Mouse (Mus musculus) telencephalon, adult 2 months (tissue): Measurements from ENCODE around the gene Zfp276.

Experiments
- DNase-seq: peaks from one replicate; pipeline ENCODE4 v3.0.0-alpha.2; 2011; ENCODE audit warnings: low read depth, low spot score

The Zfp276 gene

DNA sequence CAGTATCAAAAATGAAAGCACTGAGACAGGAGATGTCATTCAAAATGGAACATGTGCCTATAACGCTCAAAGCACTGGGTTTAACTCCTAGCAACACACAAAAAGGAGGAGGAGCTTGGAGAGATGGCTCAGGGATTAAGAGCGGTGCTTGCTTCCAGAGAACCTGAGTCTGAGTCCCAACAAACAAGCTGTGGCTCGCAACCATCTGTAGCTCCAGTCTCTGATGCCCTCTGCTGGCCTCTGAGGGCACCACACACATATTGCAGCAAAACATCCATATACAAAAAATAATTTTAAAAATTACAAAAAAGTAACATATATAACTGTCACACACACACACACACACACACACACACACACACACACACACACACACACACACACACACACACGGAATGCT lies 36.2 kb downstream of the Zfp276 start:
- no peak for DNase-seq

- no peak for DNase-seq
Observed at GRCm38 (mm10) chr8:123290679-123291078, 36.7 kb downstream of the Zfp276 start.

DNA sequence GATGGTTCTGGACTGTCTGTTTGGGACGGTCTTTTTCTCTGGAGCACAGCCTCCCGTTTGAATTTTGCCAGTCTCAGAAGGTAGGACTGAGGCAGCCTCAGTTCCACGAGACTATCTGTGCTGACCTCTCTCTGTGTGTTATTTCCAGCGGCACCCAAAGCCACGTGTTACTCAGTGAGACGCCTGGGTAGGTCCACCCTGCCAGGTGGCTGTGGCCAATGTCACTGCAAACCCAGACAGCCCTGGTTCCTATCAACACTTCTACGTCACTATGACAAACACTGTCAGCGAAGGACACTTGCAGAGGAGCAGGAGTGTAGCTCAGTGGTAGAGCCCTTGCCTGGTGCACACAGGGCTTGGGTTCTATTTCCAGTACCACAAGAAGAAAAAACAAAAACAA lies 37.7 kb downstream of the Zfp276 start:
- no peak for DNase-seq

DNA sequence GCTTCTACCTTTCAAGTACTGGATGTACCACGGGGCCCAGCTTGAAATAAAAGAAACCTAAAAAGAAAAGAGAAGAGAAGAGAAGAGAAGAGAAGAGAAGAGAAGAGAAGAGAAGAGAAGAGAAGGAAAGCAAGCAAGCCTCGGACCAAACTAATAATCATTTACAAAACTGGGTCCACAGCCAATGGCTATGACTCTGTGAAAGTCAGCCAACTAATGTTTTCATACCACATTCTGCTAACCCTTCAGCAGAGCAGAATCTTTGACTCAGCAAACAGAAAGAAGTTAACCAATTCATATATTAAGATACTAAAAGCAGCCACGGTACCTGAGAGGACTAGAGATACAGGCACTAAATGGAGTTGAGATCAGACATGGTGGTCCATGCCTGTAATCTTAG lies 38.3 kb downstream of the Zfp276 start:
- DNase-seq, result no peak

DNA sequence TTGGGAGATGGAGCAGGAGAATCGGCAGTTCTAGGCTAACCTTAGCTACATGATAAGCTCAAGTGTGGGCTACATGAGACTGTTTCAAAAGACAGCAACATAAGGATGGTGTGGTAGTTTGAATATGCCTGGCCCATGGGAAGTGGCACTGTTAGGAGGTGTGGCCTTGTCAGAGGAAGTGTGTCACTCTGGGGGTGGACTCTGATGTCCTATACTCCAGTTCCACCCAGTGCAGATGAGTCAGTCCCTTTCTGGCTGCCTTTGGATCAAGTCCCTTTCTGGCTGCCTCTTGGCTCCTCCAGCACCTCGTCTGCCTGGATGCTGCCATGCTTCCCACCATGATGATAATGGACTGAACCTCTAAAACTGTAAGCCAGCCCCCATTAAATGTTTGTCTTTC lies 38.8 kb downstream of the Zfp276 start:
- DNase-seq, result no peak

DNA sequence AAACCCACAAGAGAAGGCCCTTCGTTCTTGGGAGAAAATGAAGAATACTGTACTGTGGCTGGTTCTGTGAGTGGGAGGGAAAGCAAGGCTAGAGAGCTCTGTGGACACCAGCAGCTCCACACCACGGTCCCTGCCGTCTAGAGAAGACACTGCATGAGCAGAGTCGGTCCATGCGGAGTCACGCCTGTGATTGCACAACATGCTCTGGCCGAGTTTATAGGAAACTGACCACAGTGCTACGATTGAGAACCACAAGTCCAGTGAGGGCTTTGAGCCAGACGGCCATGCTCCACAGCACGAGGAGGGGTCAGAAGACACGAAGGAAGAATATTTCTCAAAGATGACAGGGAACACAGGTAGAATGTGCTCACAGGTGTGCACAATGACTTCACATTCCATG lies 44.3 kb downstream of the Zfp276 start:
- no peak for DNase-seq

- DNase-seq, result no peak
Observed at GRCm38 (mm10) chr8:123308738-123309137, 54.7 kb downstream of the Zfp276 start.

GRCm38 (mm10) chr8:123317781-123318466 lies 63.9 kb downstream of the Zfp276 start:
- no peak for DNase-seq

DNA sequence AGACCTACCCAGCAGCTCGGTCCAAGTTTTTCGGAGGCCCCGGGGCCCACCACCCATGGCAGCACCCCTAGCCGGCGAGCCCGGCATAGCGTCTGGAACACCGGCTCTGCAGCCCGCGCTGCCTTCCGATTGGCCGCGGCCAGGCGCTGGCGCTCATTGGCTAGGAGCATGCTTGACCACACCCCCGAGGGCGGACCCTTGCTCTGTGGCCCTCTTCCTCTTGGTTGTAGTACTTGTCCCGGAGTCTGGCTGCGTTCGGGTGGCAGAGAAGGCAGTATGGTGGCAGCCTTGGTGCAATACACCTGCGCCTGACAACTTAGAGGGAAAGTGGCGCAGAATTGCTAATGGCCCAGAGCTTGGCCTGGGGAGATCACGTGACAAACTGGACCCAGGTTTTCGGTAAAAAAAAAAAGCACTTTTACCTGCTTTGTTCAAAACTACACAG lies 64.5 kb downstream of the Zfp276 start, which contains the start of gene Fanca:
TSS of gene Fanca (minus strand) at position 110 of the 445 bp plus-strand sequence.
- peak; percentile 76 for DNase-seq
